ENCODE assay signal across 10 mouse cellular contexts in the genomic region with DNA sequence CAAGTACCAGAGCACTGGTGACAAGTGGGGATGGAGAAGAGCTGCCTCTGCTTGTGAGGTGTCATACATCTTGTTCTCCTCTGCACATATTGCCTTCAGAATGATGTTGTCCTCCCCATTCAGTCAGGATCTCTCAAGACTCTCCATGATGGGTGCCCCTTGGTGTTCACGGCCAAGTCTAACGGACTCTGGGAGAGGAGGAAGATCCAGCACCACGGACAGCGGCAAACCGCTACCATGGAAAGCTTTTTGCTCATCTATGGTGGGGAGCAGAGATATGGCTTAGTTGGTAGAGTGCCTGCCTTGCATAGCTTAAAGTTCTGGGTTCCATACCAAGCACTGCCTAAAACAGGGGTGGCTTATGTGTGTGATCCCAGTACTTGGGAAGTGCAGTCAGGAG. TPM values are rescaled to one million over a fixed set of nuclear protein-coding genes. Genes with fewer than 3 reads are reported as not detected.
DNase-seq lines count a peak whose midpoint lies in the region; ATAC-seq and TF ChIP-seq lines count a peak whose summit lies in the region.
"Had no signal": no experiment of that assay in that cellular context is flagged by ENCODE, and none has a peak within 500 bp of the region (broad histone marks: within the 10 kb centered on the region; RNA-seq: fewer than 3 reads in every experiment).

No protein-coding gene starts in this region.

- no peak overlapping the region for H3K4me2 ChIP-seq in hindbrain, embryonic 11.5 days (replicated peaks; ENCODE audit: low read depth, low read length)
- no peak overlapping the region for H3K4me2 ChIP-seq in hindbrain, postnatal 0 days (ENCODE audit: low read depth, low read length)
- no peak overlapping the region for H3K4me2 ChIP-seq in CH12.LX (ENCODE audit: insufficient read depth, low read depth, poor library complexity, severe bottlenecking)
- no peak overlapping the region for H3K4me2 ChIP-seq in liver, postnatal 0 days (ENCODE audit: low read depth, low read length)
- H3K4me2 ChIP-seq: embryonic facial prominence, embryonic 15.5 days; kidney, embryonic 15.5 days had no signal

- DNase-seq in hindbrain, embryonic 11.5 days (ENCODE audit: low spot score): peak; percentile 70
- no peak for DNase-seq in hindbrain, postnatal 0 days (ENCODE audit: low spot score)
- DNase-seq in CH12.LX (ENCODE audit: extremely low read depth): peak; percentile 23
- DNase-seq in ZHBTc4 (ENCODE audit: low read depth, low spot score): peak; percentile 64
- DNase-seq in liver, postnatal 0 days: peak; percentile 36
- DNase-seq in gastrocnemius, adult 18-20 months (ENCODE audit: low spot score): no peak
- no peak for DNase-seq in layer of hippocampus, postnatal 25 days (ENCODE audit: extremely low spot score in 1 of 2, low spot score in 1 of 2)

- no peak overlapping the region for H3K4me3 ChIP-seq in hindbrain, embryonic 11.5 days (ENCODE audit: low read depth, low read length)
- H3K4me3 ChIP-seq in hindbrain, postnatal 0 days (ENCODE audit: low read length): no peak overlapping the region
- H3K4me3 ChIP-seq in CH12.LX (replicated peaks in 1 of 3; ENCODE audit: low read depth in 2 of 3, low read length in 2 of 3, poor library complexity in 1 of 3): no peak overlapping the region
- no peak overlapping the region for H3K4me3 ChIP-seq in liver, postnatal 0 days (ENCODE audit: low read depth, low read length)
- H3K4me3 ChIP-seq: embryonic facial prominence, embryonic 15.5 days; kidney, embryonic 15.5 days had no signal

- H3K36me3 ChIP-seq in hindbrain, embryonic 11.5 days (ENCODE audit: control insufficient read depth, insufficient read depth, low read length): no peaks in the 10 kb centered on the region
- no peaks in the 10 kb centered on the region for H3K36me3 ChIP-seq in hindbrain, postnatal 0 days (ENCODE audit: insufficient read depth, low read length)
- no peaks in the 10 kb centered on the region for H3K36me3 ChIP-seq in CH12.LX (replicated peaks in 1 of 2; ENCODE audit: control insufficient read depth in 1 of 2, insufficient read depth in 1 of 2, low read length in 1 of 2)
- no peaks in the 10 kb centered on the region for H3K36me3 ChIP-seq in liver, postnatal 0 days (replicated peaks; ENCODE audit: insufficient read depth, low read length)
- H3K36me3 ChIP-seq: embryonic facial prominence, embryonic 15.5 days; kidney, embryonic 15.5 days had no signal

- 29% methylated on average over 5 of the region's 5 CpGs for WGBS in hindbrain, embryonic 11.5 days
- 48% methylated on average over 5 of the region's 5 CpGs for WGBS in hindbrain, postnatal 0 days
- 48% methylated on average over 5 of the region's 5 CpGs for WGBS in liver, postnatal 0 days (ENCODE audit: insufficient replicate concordance)

- no peaks in the 10 kb centered on the region for H3K27me3 ChIP-seq in hindbrain, embryonic 11.5 days (ENCODE audit: control insufficient read depth, insufficient read depth, low read length)
- H3K27me3 ChIP-seq in hindbrain, postnatal 0 days (ENCODE audit: insufficient read depth, low read length): no peaks in the 10 kb centered on the region
- H3K27me3 ChIP-seq in CH12.LX (replicated peaks): peaks cover 40% of the 10 kb centered on the region
- no peaks in the 10 kb centered on the region for H3K27me3 ChIP-seq in liver, postnatal 0 days (ENCODE audit: insufficient read depth, low read length)

- no peak overlapping the region for H3K9ac ChIP-seq in hindbrain, embryonic 11.5 days (ENCODE audit: low read depth, low read length)
- no peak overlapping the region for H3K9ac ChIP-seq in hindbrain, postnatal 0 days (replicated peaks; ENCODE audit: low read length)
- no peak overlapping the region for H3K9ac ChIP-seq in CH12.LX (ENCODE audit: insufficient read depth, low read depth)
- no peak overlapping the region for H3K9ac ChIP-seq in liver, postnatal 0 days (replicated peaks)
- H3K9ac ChIP-seq: embryonic facial prominence, embryonic 15.5 days; kidney, embryonic 15.5 days had no signal

- TF ChIP-seq CTCF in hindbrain, postnatal 0 days (IDR thresholded peaks at IDR 0.05; ENCODE audit: low read depth): no peak
- no peak for TF ChIP-seq CTCF in CH12.LX (conservative IDR thresholded peaks at IDR 0.05 in 1 of 2, IDR thresholded peaks at IDR 0.05 in 1 of 2; ENCODE audit: low read depth in 2 of 2, low read length in 2 of 2)
- no peak for TF ChIP-seq CTCF in liver, postnatal 0 days (IDR thresholded peaks at IDR 0.05; ENCODE audit: low read depth)

- dilution Hi-C loops in CH12.LX (cut with MboI; ENCODE audit: extremely low pct_ligation_motif_present, extremely low pct_unique_long_range_greater_than_20kb, low sequenced_read_pairs): no loop called here

- H3K9me3 ChIP-seq in hindbrain, embryonic 11.5 days (ENCODE audit: control insufficient read depth, low read length): no peaks in the 10 kb centered on the region
- no peaks in the 10 kb centered on the region for H3K9me3 ChIP-seq in hindbrain, postnatal 0 days (ENCODE audit: low read length)
- H3K9me3 ChIP-seq in CH12.LX (replicated peaks; ENCODE audit: low read length): no peaks in the 10 kb centered on the region
- H3K9me3 ChIP-seq in liver, postnatal 0 days (ENCODE audit: low read length): no peaks in the 10 kb centered on the region
- H3K9me3 ChIP-seq: embryonic facial prominence, embryonic 15.5 days; kidney, embryonic 15.5 days had no signal

- in situ Hi-C loops in CH12.LX (cut with MboI; ENCODE audit: low pct_ligation_motif_present, low pct_unique_long_range_greater_than_20kb, low sequenced_read_pairs): no loop called here

- no peak for TF ChIP-seq EP300 in CH12.LX (IDR thresholded peaks at IDR 0.05; ENCODE audit: low read length)
- TF ChIP-seq EP300 in liver, postnatal 0 days (IDR thresholded peaks at IDR 0.05; ENCODE audit: low read depth): no peak

- no peak for TF ChIP-seq POLR2A in CH12.LX (IDR thresholded peaks at IDR 0.05; ENCODE audit: low read depth, low read length)

- H3K27ac ChIP-seq in hindbrain, embryonic 11.5 days (ENCODE audit: low read depth, low read length): no peak overlapping the region
- H3K27ac ChIP-seq in hindbrain, postnatal 0 days: no peak overlapping the region
- no peak overlapping the region for H3K27ac ChIP-seq in CH12.LX (ENCODE audit: insufficient read depth, low read depth)
- no peak overlapping the region for H3K27ac ChIP-seq in liver, postnatal 0 days (ENCODE audit: low read depth)
- H3K27ac ChIP-seq: embryonic facial prominence, embryonic 15.5 days; kidney, embryonic 15.5 days had no signal

- ATAC-seq in hindbrain, embryonic 11.5 days (ENCODE audit: low FRiP score): no peak
- ATAC-seq in hindbrain, postnatal 0 days: no peak
- ATAC-seq in liver, postnatal 0 days: no peak
- ATAC-seq: lung, postnatal 0 days had no signal

- no peak for TF ChIP-seq RAD21 in CH12.LX (IDR thresholded peaks at IDR 0.05; ENCODE audit: low read depth, low read length)

- H3K4me1 ChIP-seq in hindbrain, embryonic 11.5 days (replicated peaks; ENCODE audit: control insufficient read depth, insufficient read depth, low read length): no peaks in the 10 kb centered on the region
- H3K4me1 ChIP-seq in hindbrain, postnatal 0 days (ENCODE audit: insufficient read depth, low read length): peaks cover 6% of the 10 kb centered on the region; the same call in 1 of the 2 replicates
- no peaks in the 10 kb centered on the region for H3K4me1 ChIP-seq in CH12.LX (ENCODE audit: control insufficient read depth in 1 of 2, insufficient read depth in 2 of 2)
- H3K4me1 ChIP-seq in liver, postnatal 0 days (ENCODE audit: insufficient read depth): no peaks in the 10 kb centered on the region

- H3K79me2 ChIP-seq in CH12.LX (replicated peaks; ENCODE audit: control insufficient read depth, extremely low read depth, insufficient read depth, poor library complexity, severe bottlenecking): no peaks in the 10 kb centered on the region

TF ChIP-seq in CH12.LX, 34 proteins besides CTCF, POLR2A, EP300 and RAD21:
- TF ChIP-seq JUN (IDR thresholded peaks at IDR 0.05; ENCODE audit: insufficient read depth, low read depth, low read length) (no peak), MAFK (IDR thresholded peaks at IDR 0.05; ENCODE audit: insufficient replicate concordance, low read length) (no peak), UBTF (IDR thresholded peaks at IDR 0.05; ENCODE audit: low read depth, low read length) (no peak), ZC3H11A (IDR thresholded peaks at IDR 0.05; ENCODE audit: low read depth, low read length) (no peak), PAX5 (IDR thresholded peaks at IDR 0.05; ENCODE audit: low read length) (no peak), NELFE (IDR thresholded peaks at IDR 0.05; ENCODE audit: low read depth, low read length) (no peak), ETS1 (conservative IDR thresholded peaks at IDR 0.05; ENCODE audit: low read depth, low read length) (no peak), MEF2A (IDR thresholded peaks at IDR 0.05; ENCODE audit: borderline replicate concordance, low read depth, low read length) (no peak), NRF1 (IDR thresholded peaks at IDR 0.05; ENCODE audit: low read depth, low read length) (no peak), ZMIZ1 (IDR thresholded peaks at IDR 0.05; ENCODE audit: low read depth, low read length) (no peak)

RNA-seq across cellular contexts. Expression of a gene that starts 22.8 kb away (rescaled TPM):
- 28.6 and 30.7 TPM in 2 replicates for polyA plus RNA-seq in hindbrain, embryonic 11.5 days (2014; fragmentation: Nextera tagmentation; extraction: Ambion mirVana)
- 79.8 and 88.4 TPM in 2 replicates for total RNA-seq in hindbrain, postnatal 0 days (2014; rRNA removed)
- polyA plus RNA-seq in hindbrain, postnatal 0 days (2015; fragmentation: Nextera tagmentation; extraction: Ambion mirVana): 43.8 and 46.4 TPM in 2 replicates
- total RNA-seq in CH12.LX (2012; rRNA removed): not detected in 2 replicates
- total RNA-seq in CH12.LX (2014; rRNA removed): not detected in 2 replicates
- polyA plus RNA-seq in CH12.LX (2012; ENCODE audit: insufficient read length, low read depth): not detected in 2 replicates
- polyA plus RNA-seq in liver, postnatal 0 days (2015; fragmentation: Nextera tagmentation; extraction: Ambion mirVana): not detected in 2 replicates
- not detected for total RNA-seq in gastrocnemius, adult 18-20 months (2021)
- total RNA-seq in layer of hippocampus, postnatal 25 days (2021): 10 to 100 TPM; 30.8 to 32.5 TPM

Comparison
In these comparisons a context has a peak if more than half of its experiments do, and no peak if none do; other contexts are left out.
1. DNase-seq: peak in hindbrain, embryonic 11.5 days (single experiment), CH12.LX (single experiment), ZHBTc4 (single experiment) and liver, postnatal 0 days (single experiment); none in hindbrain, postnatal 0 days (single experiment), gastrocnemius, adult 18-20 months (single experiment) and layer of hippocampus, postnatal 25 days (0 of 2).
2. RNA of a gene that starts 22.8 kb away (total RNA-seq): 79.8 to 88.4 TPM in hindbrain, postnatal 0 days and 30.8 to 32.5 TPM in layer of hippocampus, postnatal 25 days; not detected in CH12.LX and not detected in gastrocnemius, adult 18-20 months; every median in the first group is over 10 times any median in the second.